Mouse (Mus musculus): ENCODE data around the gene Pgm5.

DNA sequence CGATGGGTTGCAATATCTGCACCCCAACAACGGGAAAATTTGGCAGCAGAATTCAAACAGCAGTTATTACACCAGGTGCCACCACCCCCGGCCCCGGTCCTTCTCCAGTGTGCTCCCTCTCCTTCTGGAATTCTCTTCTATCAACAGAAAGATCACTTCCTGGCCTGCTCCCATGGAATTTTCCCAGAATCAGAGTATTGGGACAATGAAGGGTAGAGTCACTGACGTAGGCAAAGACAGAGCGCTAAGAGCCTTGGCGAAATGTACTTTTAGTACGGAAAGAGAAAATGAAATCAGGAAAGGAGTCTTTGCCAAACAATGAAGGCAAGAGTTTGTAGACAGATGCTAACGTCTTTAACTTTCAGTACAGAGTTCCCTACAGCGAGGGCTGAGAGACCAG, 188.3 kb downstream of the Pgm5 start:
- TF ChIP-seq CTCF (IDR thresholded peaks at IDR 0.05; ENCODE audit: control insufficient read depth, insufficient read depth, low read length) (no peak), POLR2A (IDR thresholded peaks at IDR 0.05; ENCODE audit: borderline replicate concordance, control insufficient read depth, low read depth, low read length) (no peak)
